Mouse (Mus musculus) CH12.LX (cell line): Measurements from ENCODE around the gene Cfap77. TPM values are rescaled to one million over a fixed set of nuclear protein-coding genes. Genes with fewer than 3 reads are reported as not detected.
"Not testable (repeated sequence)": the region's sequence is repeated elsewhere in the genome, so short reads cannot be mapped to it uniquely, and the experiment has no call there.

ENCODE experiments used
- DNase-seq: peaks from one replicate; pipeline ENCODE4 v3.0.0-alpha.2; 2013; ENCODE audit errors: extremely low read depth
- H3K27ac ChIP-seq: 2 replicates; pipeline ENCODE4 v1.5.1; 2012; ENCODE audit warnings: low read depth, mild to moderate bottlenecking, control low read depth, moderate library complexity; ENCODE audit not compliant: insufficient read depth
- H3K27me3 ChIP-seq: replicated peaks from 2 replicates; pipeline ENCODE3; 2012; ENCODE audit warnings: inconsistent platforms
- H3K36me3 ChIP-seq, 2 experiments: replicated peaks in 1 of 2; 2 replicates each; pipeline versions ENCODE3 to v1.6.1; 2012; ENCODE audit warnings: inconsistent platforms in 1 of 2, low read length in 1 of 2, mild to moderate bottlenecking in 1 of 2, mixed read lengths in 1 of 2, moderate library complexity in 1 of 2; ENCODE audit not compliant: control insufficient read depth in 1 of 2, insufficient read depth in 1 of 2
- H3K4me1 ChIP-seq, 2 experiments: 2 replicates each; pipeline ENCODE4 v1.6.1; 2012; ENCODE audit warnings: inconsistent platforms in 1 of 2, moderate library complexity in 1 of 2; ENCODE audit not compliant: insufficient read depth in 2 of 2, control insufficient read depth in 1 of 2
- H3K4me2 ChIP-seq: 2 replicates; pipeline ENCODE4 v1.6.1; 2012; ENCODE audit warnings: low read depth, mild to moderate bottlenecking, control low read depth; ENCODE audit not compliant: poor library complexity, insufficient read depth, severe bottlenecking
- H3K4me3 ChIP-seq, 3 experiments: fragments of 150-350 bp in 1 of 3; sonication (generic) in 1 of 3; replicated peaks in 1 of 3; 2 replicates each; pipeline versions ENCODE3 to v1.5.1; 2011 to 2012; ENCODE audit warnings: low read depth in 2 of 3, low read length in 2 of 3, mild to moderate bottlenecking in 2 of 3, moderate library complexity in 2 of 3, control low read depth in 1 of 3, improper control_type of control experiment in 1 of 3, inconsistent platforms in 1 of 3, mixed read lengths in 1 of 3; ENCODE audit not compliant: poor library complexity in 1 of 3
- H3K79me2 ChIP-seq: replicated peaks from 2 replicates; pipeline ENCODE4 v1.6.1; 2012; ENCODE audit warnings: mild to moderate bottlenecking, moderate library complexity; ENCODE audit not compliant: control insufficient read depth, poor library complexity, insufficient read depth, severe bottlenecking; ENCODE audit errors: extremely low read depth
- H3K9ac ChIP-seq: 2 replicates; pipeline ENCODE4 v1.6.1; 2012; ENCODE audit warnings: low read depth, mild to moderate bottlenecking, control low read depth, moderate library complexity; ENCODE audit not compliant: insufficient read depth
- H3K9me3 ChIP-seq: replicated peaks from 2 replicates; pipeline ENCODE3; 2012; ENCODE audit warnings: low read length, inconsistent platforms, mixed read lengths
- E2F4 ChIP-seq: IDR thresholded peaks from 2 replicates; pipeline ENCODE4 v1.6.1; 2011; ENCODE audit warnings: low read depth, low read length, improper control_type of control experiment; ENCODE audit not compliant: insufficient replicate concordance
- ELF1 ChIP-seq: IDR thresholded peaks from 2 replicates; pipeline ENCODE4 v1.6.1; 2014; ENCODE audit warnings: low read depth, mild to moderate bottlenecking, inconsistent platforms, low read length, improper control_type of control experiment
- JUN ChIP-seq: IDR thresholded peaks from 2 replicates; pipeline ENCODE4 v1.6.1; 2011; ENCODE audit warnings: low read depth, mild to moderate bottlenecking, low read length, improper control_type of control experiment, moderate library complexity; ENCODE audit not compliant: insufficient read depth
- JUND ChIP-seq: conservative IDR thresholded peaks from 2 replicates; pipeline ENCODE4 v1.6.1; 2011; ENCODE audit warnings: low read depth, low read length, improper control_type of control experiment
- MAX ChIP-seq: IDR thresholded peaks from 2 replicates; pipeline ENCODE4 v1.6.1; 2011; ENCODE audit warnings: low read length, improper control_type of control experiment
- NELFE ChIP-seq: IDR thresholded peaks from 2 replicates; pipeline ENCODE4 v1.6.1; 2011; ENCODE audit warnings: low read depth, low read length, improper control_type of control experiment
- NRF1 ChIP-seq: IDR thresholded peaks from 2 replicates; pipeline ENCODE4 v1.6.1; 2014; ENCODE audit warnings: low read depth, mild to moderate bottlenecking, inconsistent platforms, low read length, improper control_type of control experiment, moderate library complexity
- POLR2A ChIP-seq: IDR thresholded peaks from 2 replicates; pipeline ENCODE4 v1.6.1; 2011; ENCODE audit warnings: low read depth, mild to moderate bottlenecking, improper control_type of control experiment, low read length
- SIN3A ChIP-seq: IDR thresholded peaks from 2 replicates; pipeline ENCODE4 v1.6.1; 2012; ENCODE audit warnings: low read length, improper control_type of control experiment, inconsistent platforms
- TBP ChIP-seq: conservative IDR thresholded peaks from 2 replicates; pipeline ENCODE4 v1.6.1; 2011; ENCODE audit warnings: low read depth, low read length, improper control_type of control experiment
- UBTF ChIP-seq: IDR thresholded peaks from 2 replicates; pipeline ENCODE4 v1.6.1; 2012; ENCODE audit warnings: low read depth, mild to moderate bottlenecking, inconsistent platforms, low read length, improper control_type of control experiment, moderate library complexity
- USF2 ChIP-seq: conservative IDR thresholded peaks from 2 replicates; pipeline ENCODE4 v1.6.1; 2011; ENCODE audit warnings: low read depth, low read length, improper control_type of control experiment
- dilution Hi-C: fragments of 300-500 bp; cut with MboI; formaldehyde crosslinking; loops from 2 replicates; pipeline ENCODE4 v1.14.3; 2020; ENCODE audit warnings: low sequenced_read_pairs; ENCODE audit not compliant: extremely low pct_unique_long_range_greater_than_20kb, extremely low pct_ligation_motif_present
- in situ Hi-C: fragments of 300-500 bp; cut with MboI; formaldehyde crosslinking; loops from 3 replicates; pipeline ENCODE4 v1.14.3; 2019; ENCODE audit warnings: low sequenced_read_pairs, low pct_ligation_motif_present, low pct_unique_long_range_greater_than_20kb, mixed read lengths
- polyA plus RNA-seq: library from polyadenylated mRNA; unstranded; fragments of >175 nt; gene quantifications from 2 replicates; pipeline ENCODE4 v1.2.1, GENCODE M21; 2012; ENCODE audit warnings: low read depth; ENCODE audit not compliant: insufficient read length
- total RNA-seq, 2 experiments: library from RNA; depleted of rRNA; stranded (reverse); fragments of 300-350 nt in 1 of 2; fragments of >200 nt in 1 of 2; gene quantifications; 2 replicates each; pipeline ENCODE4 v1.2.3; 2012 to 2014

Cfap77 gene
- total and polyA plus RNA-seq, 3 experiments, result 0.25 to 0.47 (median 0.35) TPM

DNA sequence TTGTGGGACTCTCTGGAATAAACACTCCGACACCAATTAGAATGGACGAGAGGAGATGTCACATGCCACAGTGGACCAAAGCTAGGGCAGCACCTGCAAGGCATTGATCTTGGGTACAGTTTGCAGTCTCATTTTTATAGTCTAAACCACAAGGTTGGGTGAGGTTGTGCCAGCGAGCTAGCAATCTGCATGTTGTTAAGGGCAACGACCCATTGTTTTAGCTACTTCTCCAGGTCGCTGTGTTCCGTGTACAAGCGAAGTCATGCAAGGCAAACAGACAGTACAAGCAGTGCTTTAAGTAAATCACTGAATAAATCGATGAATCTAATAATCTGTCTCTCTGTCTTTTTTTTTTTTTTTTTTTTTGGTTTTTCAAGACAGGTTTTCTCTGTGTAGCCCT lies 40.8 kb upstream of the Cfap77 start:
- Histone ChIP-seq H3K9ac (no peak overlapping the region), H3K9me3 (no peaks in the 10 kb centered on the region), H3K4me1 (peaks cover 0 to 9% of the 10 kb centered on the region in 2 experiments; a peak in 2 of 4 replicates), H3K79me2 (no peaks in the 10 kb centered on the region), H3K36me3 (no peaks in the 10 kb centered on the region), H3K4me3 (no peak overlapping the region), H3K4me2 (no peak overlapping the region), H3K27ac (no peak overlapping the region), H3K27me3 (no peaks in the 10 kb centered on the region)
- TF ChIP-seq ELF1 (no peak), JUN (no peak), JUND (no peak), NRF1 (no peak), SIN3A (no peak), UBTF (no peak), TBP (no peak), MAX (no peak), POLR2A (no peak), E2F4 (no peak), USF2 (no peak), NELFE (no peak)
- in situ Hi-C loops (no loop called here), dilution Hi-C loops (no loop called here)
- no peak for DNase-seq

DNA sequence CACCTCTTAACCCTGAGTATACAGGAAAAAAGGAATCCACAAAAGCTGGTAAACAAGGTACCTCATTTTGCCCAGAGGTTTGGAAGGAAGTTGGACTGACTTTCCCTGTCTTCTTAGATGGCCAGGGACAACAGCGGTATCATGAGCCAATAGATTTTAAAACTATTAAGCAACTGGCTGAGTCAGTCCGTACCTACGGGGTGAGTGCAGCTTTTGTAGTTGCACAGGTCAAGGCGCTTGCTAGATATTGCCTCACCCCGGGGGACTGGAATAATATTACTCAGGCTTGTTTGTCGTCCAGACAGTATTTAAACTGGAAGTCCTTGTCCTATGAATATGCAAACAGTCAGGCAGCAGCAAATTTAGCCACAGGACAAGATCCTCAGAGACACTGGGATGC lies 34.4 kb upstream of the Cfap77 start:
- H3K9ac ChIP-seq, H3K27ac ChIP-seq, H3K79me2 ChIP-seq, H3K4me1 ChIP-seq, H3K27me3 ChIP-seq, DNase-seq, H3K4me3 ChIP-seq, dilution Hi-C loops, in situ Hi-C loops, H3K9me3 ChIP-seq, H3K4me2 ChIP-seq: not testable (repeated sequence)
- H3K36me3 ChIP-seq, result peaks cover 28 to 35% of the 10 kb centered on the region in 2 experiments

DNA sequence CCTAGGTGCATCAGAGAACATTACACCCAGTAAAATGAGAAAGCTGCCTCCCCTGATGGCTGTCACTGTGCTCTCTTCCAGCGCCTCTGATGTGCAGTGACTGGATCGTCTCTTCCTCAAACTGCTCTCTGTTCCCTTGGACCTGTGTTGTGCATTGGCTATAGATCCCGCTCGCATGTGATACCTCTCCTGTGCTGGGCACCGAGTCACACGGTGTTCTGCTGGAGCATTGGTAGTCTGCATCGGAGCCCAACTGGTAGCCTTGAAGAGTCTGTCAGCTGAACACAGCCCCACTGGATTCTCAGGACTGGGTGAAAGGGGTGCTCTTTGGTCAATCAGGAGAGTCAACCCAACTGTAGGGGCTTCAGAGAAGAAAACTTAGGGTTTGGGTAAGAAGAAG lies 31.2 kb upstream of the Cfap77 start:
- H3K36me3 ChIP-seq, result peaks cover 47 to 66% of the 10 kb centered on the region in 2 experiments
- dilution Hi-C loops, result no loop called here

More for the DNA sequence above, 31.2 kb upstream of the Cfap77 start:
- H3K79me2 ChIP-seq, result no peaks in the 10 kb centered on the region
- H3K4me2 ChIP-seq, result no peak overlapping the region
- in situ Hi-C loops, result no loop called here
- no peak overlapping the region for H3K4me3 ChIP-seq
- no peak overlapping the region for H3K27ac ChIP-seq
- peaks cover 0 to 11% of the 10 kb centered on the region in 2 experiments; a peak in 2 of 4 replicates for H3K4me1 ChIP-seq
- H3K9ac ChIP-seq, result no peak overlapping the region
- no peaks in the 10 kb centered on the region for H3K9me3 ChIP-seq
- no peak for DNase-seq
- TF ChIP-seq NELFE (no peak), E2F4 (no peak)
- TF ChIP-seq, all 38 proteins: peak for 0
- no peaks in the 10 kb centered on the region for H3K27me3 ChIP-seq
